Mouse (Mus musculus) heart, postnatal 0 days (tissue): Measurements from ENCODE around the gene Sfmbt1.

Experiments used
- CTCF ChIP-seq: IDR thresholded peaks from 2 replicates; pipeline ENCODE4 v1.5.1; 2016; ENCODE audit warnings: antibody characterized with exemption, control low read depth, low read depth
- EP300 ChIP-seq: IDR thresholded peaks from 2 replicates; pipeline ENCODE4 v1.6.1; 2016; ENCODE audit warnings: antibody characterized with exemption, low read depth

GRCm38 (mm10) chr14:30855316-30855715 lies 140.7 kb downstream of the Sfmbt1 start:
- TF ChIP-seq CTCF = no peak
- no peak for TF ChIP-seq EP300
